Mouse (Mus musculus) midbrain, embryonic 16.5 days (tissue): Measurements from ENCODE around the gene Col4a1. TPM values are rescaled to one million over a fixed set of nuclear protein-coding genes. Genes with fewer than 3 reads are reported as not detected.

ENCODE experiments used
- ATAC-seq: fragments of 200-750 bp; cut with Nextera tagmentation; 2 replicates; pipeline ENCODE4 v1.8.0; 2017; ENCODE audit warnings: moderate TSS enrichment
- H3K27ac ChIP-seq: fragments of 300-500 bp; sonication (generic); 2 replicates; pipeline ENCODE4 v1.5.1; 2014; ENCODE audit warnings: mild to moderate bottlenecking, low read length, mixed read lengths
- H3K27me3 ChIP-seq: fragments of 300-500 bp; sonication (generic); 2 replicates; pipeline ENCODE4 v1.6.1; 2014; ENCODE audit warnings: low read depth, low read length, mixed read lengths; ENCODE audit not compliant: control insufficient read depth, insufficient read depth
- H3K36me3 ChIP-seq: fragments of 300-500 bp; sonication (generic); 2 replicates; pipeline ENCODE4 v1.6.1; 2014; ENCODE audit warnings: mild to moderate bottlenecking, low read length, moderate library complexity, mixed read lengths; ENCODE audit not compliant: control insufficient read depth, insufficient read depth
- H3K4me1 ChIP-seq: fragments of 300-500 bp; sonication (generic); 2 replicates; pipeline ENCODE4 v1.6.1; 2014; ENCODE audit warnings: mild to moderate bottlenecking, low read length, mixed read lengths; ENCODE audit not compliant: control insufficient read depth, insufficient read depth
- H3K4me2 ChIP-seq: fragments of 300-500 bp; sonication (generic); 2 replicates; pipeline ENCODE4 v1.6.1; 2014; ENCODE audit warnings: mild to moderate bottlenecking, low read length, mixed read lengths
- H3K4me3 ChIP-seq: fragments of 300-500 bp; sonication (generic); 2 replicates; pipeline ENCODE4 v1.5.1; 2014; ENCODE audit warnings: low read depth, mild to moderate bottlenecking, low read length, moderate library complexity, mixed read lengths
- H3K9ac ChIP-seq: fragments of 300-500 bp; sonication (generic); 2 replicates; pipeline ENCODE4 v1.6.1; 2014; ENCODE audit warnings: low read depth, low read length, mixed read lengths
- H3K9me3 ChIP-seq: fragments of 300-500 bp; sonication (generic); replicated peaks from 2 replicates; pipeline ENCODE4 v1.6.1; 2014; ENCODE audit warnings: mild to moderate bottlenecking, low read length, mixed read lengths; ENCODE audit not compliant: control insufficient read depth, poor library complexity, severe bottlenecking
- WGBS: fragments of 180-500 bp; shearing (Covaris S2); extraction: QIAGEN DNeasy Blood & Tissue Kit; methylation state at CpG from one replicate; pipeline ENCODE4 v1.1.7; 2014; 5-methylcytosine and 5-hydroxymethylcytosine counted together
- polyA plus RNA-seq: library from polyadenylated mRNA; unstranded; fragments of >200 nt; fragmentation: Nextera tagmentation; extraction: Ambion mirVana; gene quantifications from 2 replicates; pipeline ENCODE4 v1.2.1, GENCODE M21; 2015

The Col4a1 gene
- polyA plus RNA-seq, 1 experiment from 2014 or later = 73.6 TPM

GRCm38 (mm10) chr8:11351355-11351754 lies 38.7 kb upstream of the Col4a1 start:
- Histone ChIP-seq H3K4me2 (no peak overlapping the region), H3K9ac (no peak overlapping the region), H3K36me3 (no peaks in the 10 kb centered on the region), H3K27me3 (no peaks in the 10 kb centered on the region), H3K27ac (no peak overlapping the region), H3K9me3 (no peaks in the 10 kb centered on the region), H3K4me3 (no peak overlapping the region), H3K4me1 (no peaks in the 10 kb centered on the region)
- no peak for ATAC-seq
- WGBS = 85% methylated on average over 6 of the region's 6 CpGs

GRCm38 (mm10) chr8:11348622-11349021 lies 36.0 kb upstream of the Col4a1 start:
- H3K27me3 ChIP-seq = no peaks in the 10 kb centered on the region
- H3K4me1 ChIP-seq = no peaks in the 10 kb centered on the region; the same call in 1 of the 2 replicates
- 86% methylated on average over 11 of the region's 11 CpGs for WGBS
- H3K4me3 ChIP-seq = no peak overlapping the region
- ATAC-seq = no peak
- H3K27ac ChIP-seq = no peak overlapping the region
- H3K36me3 ChIP-seq = no peaks in the 10 kb centered on the region
- H3K4me2 ChIP-seq = no peak overlapping the region
- H3K9me3 ChIP-seq = no peaks in the 10 kb centered on the region
- H3K9ac ChIP-seq = no peak overlapping the region

GRCm38 (mm10) chr8:11347699-11348098 lies 35.1 kb upstream of the Col4a1 start:
- Histone ChIP-seq H3K36me3 (no peaks in the 10 kb centered on the region), H3K9ac (no peak overlapping the region), H3K27ac (no peak overlapping the region), H3K4me1 (no peaks in the 10 kb centered on the region; the same call in 1 of the 2 replicates), H3K27me3 (no peaks in the 10 kb centered on the region), H3K4me3 (no peak overlapping the region), H3K4me2 (no peak overlapping the region), H3K9me3 (no peaks in the 10 kb centered on the region; the same call in 1 of the 2 replicates)
- 82% methylated on average over 9 of the region's 9 CpGs for WGBS
- ATAC-seq = no peak

GRCm38 (mm10) chr8:11346225-11346624 lies 33.6 kb upstream of the Col4a1 start:
- no peak overlapping the region for H3K9ac ChIP-seq
- no peaks in the 10 kb centered on the region for H3K27me3 ChIP-seq
- ATAC-seq = no peak
- no peaks in the 10 kb centered on the region; the same call in 1 of the 2 replicates for H3K9me3 ChIP-seq
- H3K4me3 ChIP-seq = no peak overlapping the region
- no peak overlapping the region for H3K27ac ChIP-seq
- no peaks in the 10 kb centered on the region for H3K36me3 ChIP-seq
- no peak overlapping the region for H3K4me2 ChIP-seq
- H3K4me1 ChIP-seq = no peaks in the 10 kb centered on the region; the same call in 1 of the 2 replicates
- 85% methylated on average over 10 of the region's 10 CpGs for WGBS

- H3K27me3 ChIP-seq = no peaks in the 10 kb centered on the region
- no peak overlapping the region for H3K27ac ChIP-seq
- WGBS = 88% methylated on average over 9 of the region's 9 CpGs
- H3K9ac ChIP-seq = no peak overlapping the region
- ATAC-seq = no peak
- no peak overlapping the region for H3K4me2 ChIP-seq
- H3K36me3 ChIP-seq = no peaks in the 10 kb centered on the region
- no peak overlapping the region for H3K4me3 ChIP-seq
- no peaks in the 10 kb centered on the region; the same call in 1 of the 2 replicates for H3K4me1 ChIP-seq
- no peaks in the 10 kb centered on the region; the same call in 1 of the 2 replicates for H3K9me3 ChIP-seq
These were observed 31.8 kb upstream of the Col4a1 start for GRCm38 (mm10) chr8:11344459-11344858.

GRCm38 (mm10) chr8:11341111-11341566 lies 28.5 kb upstream of the Col4a1 start:
- no peak for ATAC-seq
- WGBS = 86% methylated on average over 3 of the region's 3 CpGs
- no peaks in the 10 kb centered on the region; the same call in 1 of the 2 replicates for H3K9me3 ChIP-seq

GRCm38 (mm10) chr8:11340310-11341110 lies 27.9 kb upstream of the Col4a1 start:
- Histone ChIP-seq H3K27me3 (no peaks in the 10 kb centered on the region), H3K27ac (no peak overlapping the region), H3K4me2 (no peak overlapping the region), H3K9me3 (no peaks in the 10 kb centered on the region; the same call in 1 of the 2 replicates), H3K9ac (no peak overlapping the region), H3K36me3 (no peaks in the 10 kb centered on the region), H3K4me1 (peaks cover 5% of the 10 kb centered on the region; the same call in 1 of the 2 replicates), H3K4me3 (no peak overlapping the region)
- ATAC-seq = no peak
- 75% methylated on average over 12 of the region's 12 CpGs for WGBS

More at GRCm38 (mm10) chr8:11341111-11341566, 28.5 kb upstream of the Col4a1 start:
- Histone ChIP-seq H3K27me3 (no peaks in the 10 kb centered on the region), H3K27ac (no peak overlapping the region), H3K4me3 (no peak overlapping the region), H3K4me1 (peaks cover 4% of the 10 kb centered on the region; the same call in 1 of the 2 replicates), H3K9ac (no peak overlapping the region), H3K36me3 (no peaks in the 10 kb centered on the region), H3K4me2 (no peak overlapping the region)

GRCm38 (mm10) chr8:11338507-11338906 lies 25.9 kb upstream of the Col4a1 start:
- Histone ChIP-seq H3K4me3 (no peak overlapping the region), H3K27me3 (no peaks in the 10 kb centered on the region), H3K4me2 (no peak overlapping the region), H3K4me1 (0 out of 2 replicates have a peak, but pooled peaks cover 5% of the 10 kb centered on the region), H3K9ac (no peak overlapping the region), H3K9me3 (no peaks in the 10 kb centered on the region; the same call in 1 of the 2 replicates), H3K27ac (no peak overlapping the region), H3K36me3 (no peaks in the 10 kb centered on the region)
- ATAC-seq = no peak
- 84% methylated on average over 9 of the region's 9 CpGs for WGBS

- Histone ChIP-seq H3K9me3 (no peaks in the 10 kb centered on the region; the same call in 1 of the 2 replicates), H3K27ac (no peak overlapping the region), H3K4me1 (0 out of 2 replicates have a peak, but pooled peaks cover 5% of the 10 kb centered on the region), H3K27me3 (no peaks in the 10 kb centered on the region), H3K9ac (no peak overlapping the region), H3K36me3 (no peaks in the 10 kb centered on the region), H3K4me2 (no peak overlapping the region), H3K4me3 (no peak overlapping the region)
- no peak for ATAC-seq
- 83% methylated on average over 10 of the region's 10 CpGs for WGBS
These were observed 25.0 kb upstream of the Col4a1 start for GRCm38 (mm10) chr8:11337642-11338041.
